Mouse (Mus musculus) small intestine, adult 2 months (tissue): Measurements from ENCODE around the gene Ankef1.

Source experiments
- CTCF ChIP-seq: fragments of 200-500 bp; IDR thresholded peaks from 2 replicates; pipeline ENCODE4 v1.5.1; 2012; ENCODE audit warnings: low read depth, mild to moderate bottlenecking, control low read depth, inconsistent platforms, low read length, moderate library complexity, mixed read lengths; ENCODE audit not compliant: insufficient replicate concordance, insufficient read length; ENCODE audit errors: extremely low read depth
- POLR2A ChIP-seq: fragments of 200-500 bp; IDR thresholded peaks from 2 replicates; pipeline ENCODE4 v1.6.1; 2012; ENCODE audit warnings: low read depth, mild to moderate bottlenecking, control low read depth, inconsistent platforms, low read length, moderate library complexity

- TF ChIP-seq CTCF = no peak
- TF ChIP-seq POLR2A = no peak
Observed at GRCm38 (mm10) chr2:136512802-136513201, 11.1 kb downstream of the Ankef1 start.
